Mouse (Mus musculus): ENCODE results near the gene Otulinl.
"Not testable (repeated sequence)": the region's sequence is repeated elsewhere in the genome, so short reads cannot be mapped to it uniquely, and the experiment has no call there.

The Otulinl gene

GRCm38 (mm10) chr15:27681419-27682187, at the start of gene Otulinl:
TSS of gene Otulinl (minus strand) at chr15:27681579.
- peak; percentile 94 to 95 for DNase-seq

- DNase-seq, result no peak
Measured at GRCm38 (mm10) chr15:27726228-27726627, 44.8 kb upstream of the Otulinl start.

GRCm38 (mm10) chr15:27724796-27725680, 43.7 kb upstream of the Otulinl start:
- DNase-seq, result no peak

- DNase-seq, result peak in 1 of 2 experiments; percentile 61
Measured at GRCm38 (mm10) chr15:27724298-27724697, 42.9 kb upstream of the Otulinl start.

- DNase-seq, result no peak
Measured at GRCm38 (mm10) chr15:27723746-27724145, 42.4 kb upstream of the Otulinl start.

- DNase-seq, result not testable (repeated sequence)
Measured at GRCm38 (mm10) chr15:27720297-27720696, 38.9 kb upstream of the Otulinl start.

- DNase-seq, result no peak
Measured at GRCm38 (mm10) chr15:27718668-27719067, 37.3 kb upstream of the Otulinl start.

- peak; percentile 40 to 61 for DNase-seq
Measured at GRCm38 (mm10) chr15:27715331-27715730, 34.0 kb upstream of the Otulinl start.

- no peak for DNase-seq
Measured at GRCm38 (mm10) chr15:27710698-27711097, 29.3 kb upstream of the Otulinl start.

GRCm38 (mm10) chr15:27708968-27709612, 27.7 kb upstream of the Otulinl start:
- DNase-seq, result no peak

- DNase-seq, result no peak
Measured at GRCm38 (mm10) chr15:27708499-27708898, 27.1 kb upstream of the Otulinl start.

- no peak for DNase-seq
Measured at GRCm38 (mm10) chr15:27702972-27703313, 21.6 kb upstream of the Otulinl start.

GRCm38 (mm10) chr15:27702031-27702971, 20.9 kb upstream of the Otulinl start:
- peak; percentile 59 to 71 for DNase-seq

GRCm38 (mm10) chr15:27697632-27698031, 16.3 kb upstream of the Otulinl start:
- DNase-seq, result no peak

GRCm38 (mm10) chr15:27693235-27693634, 11.9 kb upstream of the Otulinl start:
- no peak for DNase-seq

- DNase-seq, result no peak
Measured at GRCm38 (mm10) chr15:27692161-27692560, 10.8 kb upstream of the Otulinl start.

GRCm38 (mm10) chr15:27691213-27691612, 9.8 kb upstream of the Otulinl start:
- DNase-seq, result no peak

- no peak for DNase-seq
Measured at GRCm38 (mm10) chr15:27688041-27688651, 6.8 kb upstream of the Otulinl start.

GRCm38 (mm10) chr15:27684813-27685212, 3.4 kb upstream of the Otulinl start:
- DNase-seq, result no peak

- no peak for DNase-seq
Measured at GRCm38 (mm10) chr15:27683206-27683605, 1.8 kb upstream of the Otulinl start.

GRCm38 (mm10) chr15:27682619-27683018, 1.2 kb upstream of the Otulinl start:
- DNase-seq, result no peak

- no peak for DNase-seq
Measured at GRCm38 (mm10) chr15:27680997-27681396, 382 bp downstream of the Otulinl start.

Data from thymus, adult 18-20 months (tissue).